Mouse (Mus musculus) embryonic facial prominence, embryonic 11.5 days (tissue): ENCODE data around the gene Gps2. TPM values are rescaled to one million over a fixed set of nuclear protein-coding genes. Genes with fewer than 3 reads are reported as not detected.

Experiments
- ATAC-seq: fragments of 200-750 bp; cut with Nextera tagmentation; replicated peaks from 2 replicates; pipeline ENCODE4 v1.8.0; 2017; ENCODE audit warnings: low read depth; ENCODE audit not compliant: insufficient number of reproducible peaks, low FRiP score, low TSS enrichment
- DNase-seq: peaks from one replicate; pipeline ENCODE4 v3.0.0-alpha.2; 2015; ENCODE audit warnings: low spot score
- H3K27ac ChIP-seq: fragments of 300-500 bp; sonication (generic); replicated peaks from 2 replicates; pipeline ENCODE4 v1.5.1; 2014; ENCODE audit warnings: mild to moderate bottlenecking, low read depth, low read length, control low read depth
- H3K27me3 ChIP-seq: fragments of 300-500 bp; sonication (generic); 2 replicates; pipeline ENCODE4 v1.6.1; 2014; ENCODE audit warnings: mild to moderate bottlenecking, low read length, moderate library complexity, mixed read lengths; ENCODE audit not compliant: control insufficient read depth, insufficient read depth
- H3K36me3 ChIP-seq: fragments of 300-500 bp; sonication (generic); replicated peaks from 2 replicates; pipeline ENCODE4 v1.6.1; 2014; ENCODE audit warnings: low read depth, mild to moderate bottlenecking, low read length, moderate library complexity, mixed read lengths; ENCODE audit not compliant: control insufficient read depth, insufficient read depth
- H3K4me1 ChIP-seq: fragments of 300-500 bp; sonication (generic); 2 replicates; pipeline ENCODE4 v1.6.1; 2014; ENCODE audit warnings: low read length, mixed read lengths; ENCODE audit not compliant: control insufficient read depth, insufficient read depth
- H3K4me2 ChIP-seq: fragments of 300-500 bp; sonication (generic); 2 replicates; pipeline ENCODE4 v1.6.1; 2014; ENCODE audit warnings: low read depth, mild to moderate bottlenecking, control low read depth, low read length, moderate library complexity
- H3K4me3 ChIP-seq: fragments of 300-500 bp; sonication (generic); 2 replicates; pipeline ENCODE4 v1.5.1; 2014; ENCODE audit warnings: low read depth, low read length, control low read depth
- H3K9ac ChIP-seq: fragments of 300-500 bp; sonication (generic); replicated peaks from 2 replicates; pipeline ENCODE4 v1.6.1; 2014; ENCODE audit warnings: mild to moderate bottlenecking, control low read depth, low read length
- H3K9me3 ChIP-seq: fragments of 300-500 bp; sonication (generic); replicated peaks from 2 replicates; pipeline ENCODE4 v1.6.1; 2016; ENCODE audit warnings: mild to moderate bottlenecking, low read length, inconsistent platforms, mixed read lengths; ENCODE audit not compliant: control insufficient read depth
- WGBS: fragments of 180-500 bp; shearing (Covaris S2); extraction: QIAGEN DNeasy Blood & Tissue Kit; methylation state at CpG from one replicate; pipeline ENCODE4 v1.1.7; 2014; 5-methylcytosine and 5-hydroxymethylcytosine counted together
- polyA plus RNA-seq: library from polyadenylated mRNA; unstranded; fragments of >200 nt; fragmentation: Nextera tagmentation; extraction: Ambion mirVana; gene quantifications from 2 replicates; pipeline ENCODE4 v1.2.1, GENCODE M21; 2014

Gene Gps2
- polyA plus RNA-seq, 1 experiment from 2014 or later = 76.2 TPM

DNA sequence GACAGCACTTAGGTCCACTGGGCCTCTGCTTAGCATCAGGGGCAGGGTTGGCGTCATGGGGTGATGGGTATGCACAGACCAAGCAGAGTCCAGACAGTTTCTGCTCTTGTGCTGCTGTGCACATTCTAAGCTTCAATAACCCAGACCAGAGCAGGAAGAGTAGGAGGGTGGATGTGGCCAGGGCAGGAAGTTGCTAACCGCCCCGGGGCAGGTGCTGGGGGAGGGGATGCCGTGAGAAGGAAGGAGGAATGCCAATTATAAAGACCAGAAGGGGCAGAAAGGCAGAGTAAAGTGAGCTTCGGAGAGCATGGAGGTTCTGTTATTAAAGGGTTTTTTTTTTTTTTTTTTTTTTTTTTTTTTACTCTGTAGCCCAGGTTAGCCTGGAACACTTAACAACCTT, 19.0 kb upstream of the Gps2 start:
- Histone ChIP-seq H3K27ac (no peak overlapping the region), H3K36me3 (no peaks in the 10 kb centered on the region), H3K4me1 (peaks cover 2% of the 10 kb centered on the region; the same call in 1 of the 2 replicates), H3K9me3 (no peaks in the 10 kb centered on the region), H3K27me3 (no peaks in the 10 kb centered on the region), H3K4me3 (no peak overlapping the region), H3K9ac (no peak overlapping the region), H3K4me2 (no peak overlapping the region)
- 79% methylated on average over 5 of the region's 5 CpGs for WGBS
- ATAC-seq (no peak), DNase-seq (no peak)

- DNase-seq (no peak), ATAC-seq (no peak)
- Histone ChIP-seq H3K27me3 (no peaks in the 10 kb centered on the region), H3K4me2 (no peak within 1 kb of the TSS), H3K4me1 (peaks cover 4% of the 10 kb centered on the region; the same call in 1 of the 2 replicates), H3K27ac (no peak within 1 kb of the TSS), H3K9ac (no peak within 1 kb of the TSS), H3K36me3 (no peaks in the 10 kb centered on the region), H3K9me3 (no peaks in the 10 kb centered on the region), H3K4me3 (no peak within 1 kb of the TSS)
- WGBS = 78% methylated on average over 4 of the region's 4 CpGs
Observed at GRCm38 (mm10) chr11:69895291-69895690, 18.4 kb upstream of the Gps2 start, which contains the start of gene Acap1. Gene Acap1 (minus strand): TSS chr11:69895539.

GRCm38 (mm10) chr11:69899870-69900269, 13.8 kb upstream of the Gps2 start:
- WGBS = 15% methylated on average over 4 of the region's 4 CpGs

GRCm38 (mm10) chr11:69900471-69901405, 12.9 kb upstream of the Gps2 start, which contains the start of the genes 2810408A11Rik and Neurl4:
Gene 2810408A11Rik (minus strand): TSS chr11:69900987.
Gene Neurl4 (plus strand): TSS chr11:69901072.
- Histone ChIP-seq H3K27ac (peak within 1 kb of the TSS; percentile 82), H3K4me2 (peak within 1 kb of the TSS; percentile 95), H3K9me3 (no peaks in the 10 kb centered on the region), H3K4me1 (peaks cover 4% of the 10 kb centered on the region; the same call in 1 of the 2 replicates), H3K9ac (peak within 1 kb of the TSS; percentile 98), H3K4me3 (peak within 1 kb of the TSS; percentile 92), H3K36me3 (peaks cover 9% of the 10 kb centered on the region), H3K27me3 (no peaks in the 10 kb centered on the region)
- DNase-seq (peak; percentile 96), ATAC-seq (peak; percentile 95)
- under 1% methylated on average over 38 of the region's 38 CpGs for WGBS

More at GRCm38 (mm10) chr11:69899870-69900269, 13.8 kb upstream of the Gps2 start:
- ATAC-seq (no peak), DNase-seq (peak; percentile 43)
- peaks cover 8% of the 10 kb centered on the region for H3K36me3 ChIP-seq
- H3K4me1 ChIP-seq = peaks cover 4% of the 10 kb centered on the region; the same call in 1 of the 2 replicates
- no peaks in the 10 kb centered on the region for H3K9me3 ChIP-seq
- H3K9ac ChIP-seq = peak overlapping the region; percentile 98
- H3K4me2 ChIP-seq = peak overlapping the region; percentile 95
- H3K27ac ChIP-seq = no peak overlapping the region
- H3K27me3 ChIP-seq = no peaks in the 10 kb centered on the region
- peak overlapping the region; percentile 92 for H3K4me3 ChIP-seq

DNA sequence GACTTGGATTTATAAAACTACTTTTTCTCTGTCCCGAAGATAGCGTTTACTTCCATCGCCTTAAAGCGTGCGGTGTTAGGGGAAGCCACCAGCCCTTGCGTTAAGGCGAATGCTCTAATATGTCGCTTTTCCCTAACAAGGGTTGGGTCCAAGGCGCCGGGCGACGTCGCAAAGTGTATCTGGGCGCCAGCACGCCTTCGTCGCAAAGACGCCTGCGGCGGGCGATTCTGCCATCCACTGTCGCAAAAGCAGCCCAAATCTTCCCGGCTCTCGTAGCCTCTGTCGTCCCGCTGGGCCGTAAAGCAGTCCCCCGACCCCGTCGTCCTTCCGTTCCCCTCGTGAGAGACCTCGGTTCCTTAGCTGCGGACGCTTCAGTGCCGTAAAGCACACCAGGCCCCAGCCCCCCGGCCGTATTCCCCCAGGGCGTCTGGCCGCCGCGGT, 12.3 kb upstream of the Gps2 start:
- DNase-seq = peak; percentile 99
- Histone ChIP-seq H3K4me2 (peak overlapping the region; percentile 95), H3K4me3 (peak overlapping the region; percentile 92), H3K9me3 (no peaks in the 10 kb centered on the region), H3K27ac (peak overlapping the region; percentile 82), H3K9ac (peak overlapping the region; percentile 98), H3K27me3 (no peaks in the 10 kb centered on the region), H3K4me1 (peaks cover 4% of the 10 kb centered on the region; the same call in 1 of the 2 replicates), H3K36me3 (peaks cover 16% of the 10 kb centered on the region)
- under 1% methylated on average over 42 of the region's 42 CpGs for WGBS
- peak; percentile 72 for ATAC-seq

DNA sequence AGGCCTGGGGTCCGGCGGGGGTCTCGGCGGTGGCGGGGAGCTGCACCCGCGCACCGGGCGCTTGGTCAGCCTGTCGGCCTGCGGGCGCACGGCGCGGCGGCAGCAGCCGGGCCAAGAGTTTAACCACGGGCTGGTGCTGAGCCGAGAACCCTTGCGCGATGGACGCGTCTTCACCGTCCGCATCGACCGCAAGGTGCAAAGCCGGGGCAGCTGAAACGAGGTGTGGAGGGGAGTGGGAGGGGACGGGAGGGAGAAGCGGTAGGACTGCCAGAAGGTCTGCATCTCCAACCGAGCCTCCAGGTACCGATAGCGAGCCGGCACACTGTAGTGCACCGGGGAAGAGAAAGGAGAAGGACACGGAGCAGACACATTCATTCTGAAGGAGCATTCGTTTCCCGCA, 11.7 kb upstream of the Gps2 start:
- H3K27ac ChIP-seq = peak overlapping the region; percentile 82
- H3K4me1 ChIP-seq = peaks cover 4% of the 10 kb centered on the region; the same call in 1 of the 2 replicates
- ATAC-seq (no peak), DNase-seq (peak; percentile 24)
- H3K9ac ChIP-seq = peak overlapping the region; percentile 90
- under 1% methylated on average over 39 of the region's 39 CpGs for WGBS
- no peaks in the 10 kb centered on the region for H3K27me3 ChIP-seq
- H3K36me3 ChIP-seq = peaks cover 21% of the 10 kb centered on the region
- H3K4me3 ChIP-seq = peak overlapping the region; percentile 92
- H3K9me3 ChIP-seq = no peaks in the 10 kb centered on the region
- H3K4me2 ChIP-seq = peak overlapping the region; percentile 95

DNA sequence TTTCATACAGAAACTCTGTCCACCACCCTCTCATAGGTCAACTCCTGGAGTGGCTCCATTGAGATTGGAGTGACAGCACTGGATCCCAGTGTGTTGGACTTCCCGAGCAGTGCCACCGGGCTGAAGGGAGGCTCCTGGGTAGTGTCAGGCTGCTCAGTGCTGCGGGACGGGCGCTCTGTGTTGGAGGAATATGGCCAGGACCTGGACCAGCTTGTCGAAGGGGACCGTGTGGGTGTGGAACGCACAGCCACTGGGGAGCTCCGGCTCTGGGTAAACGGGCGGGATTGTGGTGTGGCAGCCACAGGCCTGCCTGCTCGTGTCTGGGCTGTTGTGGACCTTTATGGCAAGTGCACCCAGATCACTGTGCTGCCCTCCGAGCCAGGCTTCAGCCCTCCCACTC, 10.7 kb upstream of the Gps2 start:
- ATAC-seq (no peak), DNase-seq (no peak)
- Histone ChIP-seq H3K36me3 (peaks cover 28% of the 10 kb centered on the region), H3K27me3 (no peaks in the 10 kb centered on the region), H3K4me2 (peak overlapping the region; percentile 95; the same call in 1 of the 2 replicates), H3K27ac (no peak overlapping the region), H3K4me1 (peaks cover 4% of the 10 kb centered on the region; the same call in 1 of the 2 replicates), H3K4me3 (peak overlapping the region; percentile 92), H3K9me3 (no peaks in the 10 kb centered on the region), H3K9ac (no peak overlapping the region; the same call in 1 of the 2 replicates)
- 90% methylated on average over 13 of the region's 13 CpGs for WGBS
